Mouse (Mus musculus): ENCODE data around the gene Mindy4b-ps.
"Not testable (repeated sequence)": the region's sequence is repeated elsewhere in the genome, so short reads cannot be mapped to it uniquely, and the experiment has no call there.

Mindy4b-ps gene

DNA sequence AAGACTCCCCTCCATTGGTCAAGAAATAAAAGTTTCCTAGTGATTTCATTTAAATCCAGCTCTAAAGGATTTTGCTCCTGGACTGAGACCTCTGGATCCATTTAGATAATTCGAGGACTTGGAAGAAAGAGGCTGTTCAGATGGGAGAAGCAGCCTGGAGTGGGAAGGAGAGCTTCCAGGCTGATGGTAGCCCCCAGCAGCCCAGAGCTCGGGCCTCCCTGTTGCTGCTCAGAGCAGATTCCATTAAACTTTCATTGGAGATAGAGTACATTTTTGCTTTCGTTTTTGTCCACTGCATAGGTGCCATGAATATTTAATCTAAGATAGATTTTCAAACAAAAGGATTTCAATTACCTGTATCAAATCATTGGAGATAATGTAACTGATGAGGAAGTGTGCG, at the start of gene Mindy4b-ps:
Gene Mindy4b-ps, minus strand, starts transcription at position 101 of the 400 bp plus-strand sequence.
- DNase-seq (ENCODE audit: low read depth, low spot score) = no peak

DNA sequence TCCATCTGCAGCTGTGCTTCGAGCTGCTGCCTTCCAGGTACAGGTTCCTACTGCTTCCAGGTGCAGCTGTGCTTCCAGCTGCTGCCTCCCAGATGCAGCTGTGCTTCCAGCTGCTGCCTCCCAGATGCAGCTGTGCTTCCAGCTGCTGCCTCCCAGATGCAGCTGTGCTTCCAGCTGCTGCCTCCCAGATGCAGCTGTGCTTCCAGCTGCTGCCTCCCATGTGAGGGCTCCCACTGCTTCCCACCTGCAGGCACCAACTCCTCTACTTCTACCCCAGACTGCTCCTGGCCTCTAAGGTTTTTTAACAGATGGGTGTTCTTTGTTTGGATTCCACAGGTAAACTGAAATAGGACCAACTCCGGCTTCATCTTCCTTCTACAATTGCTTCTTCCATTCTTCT, 49.8 kb upstream of the Mindy4b-ps start:
- DNase-seq (ENCODE audit: low read depth, low spot score) = not testable (repeated sequence)

DNA sequence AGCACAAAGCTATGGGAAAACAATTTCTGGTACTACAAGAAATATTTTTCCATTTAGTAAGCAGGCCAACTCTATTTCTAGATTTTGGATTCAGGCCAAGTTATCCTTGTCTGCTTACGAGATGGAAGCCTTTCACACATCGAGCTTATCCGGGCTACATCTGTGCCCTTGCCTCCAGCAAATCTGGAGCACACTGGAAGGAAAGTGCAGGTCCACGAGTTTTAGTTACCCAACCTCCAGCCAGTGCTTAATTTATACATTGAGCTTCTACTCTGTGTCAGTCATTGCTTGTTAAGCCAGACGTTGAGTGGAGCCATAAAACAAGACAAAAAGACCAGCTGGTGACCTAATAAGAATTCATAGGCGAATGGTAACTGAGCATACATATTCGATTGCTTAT, 43.6 kb upstream of the Mindy4b-ps start:
- peak; percentile 8 for DNase-seq (ENCODE audit: low read depth, low spot score)

DNA sequence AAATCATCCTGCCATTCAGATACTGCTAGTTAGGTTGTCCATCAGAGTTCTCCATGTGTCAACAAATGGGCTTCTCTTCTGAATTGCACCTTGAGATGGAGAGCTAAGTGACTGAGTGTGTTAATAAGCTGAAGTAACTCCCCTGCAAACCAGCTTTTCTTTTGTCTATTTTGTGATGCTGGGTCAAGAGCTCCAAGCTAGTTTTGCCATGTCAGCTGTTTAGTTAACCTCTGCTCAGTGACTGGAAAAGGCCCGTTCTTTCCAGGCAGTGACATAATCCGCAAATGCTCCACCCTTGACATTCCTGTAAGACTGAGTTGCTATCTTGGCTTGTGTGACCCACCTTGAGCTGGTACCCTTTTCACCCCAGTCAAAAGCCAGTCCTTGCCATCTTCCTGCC, 40.9 kb upstream of the Mindy4b-ps start:
- DNase-seq (ENCODE audit: low read depth, low spot score) = no peak

DNA sequence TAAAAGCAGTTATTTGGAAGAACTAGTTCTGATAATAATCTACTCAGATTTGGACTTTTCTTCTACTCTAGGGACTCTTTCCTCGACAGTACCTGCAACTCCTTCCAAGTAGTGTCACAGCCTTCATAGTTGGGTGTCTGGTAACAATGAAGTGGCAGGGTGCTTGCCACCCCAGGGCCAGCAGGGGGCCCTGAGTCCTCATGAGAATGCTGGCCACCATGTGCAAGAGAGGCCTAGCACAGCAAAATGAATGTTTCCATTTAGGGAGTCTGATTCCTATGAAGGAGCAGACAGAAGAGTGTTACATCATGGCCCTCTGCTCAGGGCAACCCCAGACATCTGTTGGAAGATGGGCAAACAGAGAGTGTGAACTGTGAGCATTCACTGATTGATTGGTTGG, 21.3 kb upstream of the Mindy4b-ps start:
- no peak for DNase-seq (ENCODE audit: low read depth, low spot score)

DNA sequence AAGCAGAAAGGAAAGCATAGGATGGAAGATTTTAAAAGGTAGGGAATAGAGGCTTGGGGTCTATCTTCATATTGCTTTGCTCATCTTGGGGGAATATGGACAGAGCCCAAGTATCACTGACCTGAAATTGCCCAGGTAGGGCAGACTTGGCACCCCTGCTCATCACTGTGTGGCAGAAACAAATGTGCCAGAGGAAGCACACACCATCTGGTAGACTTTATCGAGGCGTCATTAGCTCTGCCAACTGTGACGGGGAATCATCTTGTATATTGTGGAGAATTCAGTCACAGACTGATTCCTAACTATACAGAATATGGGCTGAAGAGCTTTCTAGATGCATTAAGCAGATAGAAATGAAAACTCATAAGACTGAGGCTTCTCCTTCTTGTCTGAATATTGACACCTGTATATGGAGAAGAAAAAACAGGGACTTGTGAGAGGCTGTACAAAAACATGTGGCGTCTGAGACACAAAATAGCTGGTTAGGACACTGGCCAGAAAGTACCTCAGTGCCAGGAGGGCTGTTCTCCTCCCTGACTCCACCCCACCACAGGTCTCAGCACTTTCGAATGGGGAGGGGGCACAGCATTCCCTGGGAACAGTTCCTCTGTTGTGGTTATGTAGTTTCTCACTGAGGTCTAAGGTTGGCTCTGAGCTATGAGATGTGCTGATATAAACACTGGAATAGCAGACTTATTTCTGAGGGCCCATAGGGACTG, 11.5 kb upstream of the Mindy4b-ps start:
- DNase-seq (ENCODE audit: low read depth, low spot score) = no peak

DNA sequence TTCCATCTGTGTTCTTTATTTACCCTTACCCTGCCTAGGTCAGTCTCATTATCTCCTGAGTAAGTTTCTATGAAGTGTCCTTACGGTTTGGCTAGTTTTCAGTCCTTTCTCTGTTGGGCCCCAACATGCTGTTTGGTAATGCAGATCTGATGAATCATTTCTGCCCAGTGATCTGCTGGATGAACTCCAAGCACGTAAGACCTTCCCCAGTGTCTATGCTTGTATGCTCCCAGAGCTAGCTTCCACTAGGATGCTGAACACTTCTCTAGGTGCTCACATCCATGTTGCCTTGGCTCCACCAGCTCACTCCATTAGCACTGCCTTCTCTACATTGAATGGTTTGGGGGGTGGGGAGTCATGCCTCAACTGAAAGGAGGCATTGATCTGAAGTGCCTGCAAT, 10.8 kb upstream of the Mindy4b-ps start:
- DNase-seq (ENCODE audit: low read depth, low spot score) = no peak

DNA sequence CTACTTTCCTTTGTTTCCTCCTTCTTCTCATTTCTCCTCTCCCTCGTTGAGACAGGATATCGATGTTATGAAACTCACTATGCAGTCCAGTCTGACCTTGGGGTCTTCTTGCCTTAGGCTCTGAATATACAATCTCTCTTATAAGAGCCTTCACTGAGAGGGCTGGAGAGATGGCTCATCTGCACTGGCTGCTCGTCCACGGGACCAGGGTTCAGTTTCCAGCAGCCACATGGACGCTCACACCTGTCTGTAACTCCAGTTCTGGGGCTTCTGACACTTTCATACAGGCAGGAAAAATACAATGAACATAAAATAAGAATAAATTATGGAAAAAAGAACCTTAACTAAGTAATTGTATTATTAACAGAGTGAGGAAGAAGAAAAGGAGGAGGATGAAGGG, 9.5 kb upstream of the Mindy4b-ps start:
- DNase-seq (ENCODE audit: low read depth, low spot score) = no peak

DNA sequence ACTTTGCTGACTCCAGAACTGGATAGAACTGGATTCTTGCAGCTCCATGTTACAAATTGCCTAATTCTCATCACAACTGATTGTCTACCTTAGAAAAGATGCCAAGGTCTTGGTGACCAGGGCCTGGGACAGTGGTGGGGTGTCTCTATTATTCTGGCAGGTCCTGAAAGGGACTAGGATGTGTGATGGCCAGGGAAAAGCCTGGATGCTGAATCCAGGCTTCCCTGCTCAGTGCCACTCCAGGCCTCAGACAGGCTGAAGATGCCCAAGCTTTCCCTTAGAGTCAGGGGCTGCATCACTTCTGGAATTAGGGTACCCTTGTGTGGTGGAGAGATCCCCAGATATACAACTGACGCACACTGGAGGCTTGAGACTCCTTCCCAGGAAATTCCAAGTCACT, 7.8 kb upstream of the Mindy4b-ps start:
- no peak for DNase-seq (ENCODE audit: low read depth, low spot score)

DNA sequence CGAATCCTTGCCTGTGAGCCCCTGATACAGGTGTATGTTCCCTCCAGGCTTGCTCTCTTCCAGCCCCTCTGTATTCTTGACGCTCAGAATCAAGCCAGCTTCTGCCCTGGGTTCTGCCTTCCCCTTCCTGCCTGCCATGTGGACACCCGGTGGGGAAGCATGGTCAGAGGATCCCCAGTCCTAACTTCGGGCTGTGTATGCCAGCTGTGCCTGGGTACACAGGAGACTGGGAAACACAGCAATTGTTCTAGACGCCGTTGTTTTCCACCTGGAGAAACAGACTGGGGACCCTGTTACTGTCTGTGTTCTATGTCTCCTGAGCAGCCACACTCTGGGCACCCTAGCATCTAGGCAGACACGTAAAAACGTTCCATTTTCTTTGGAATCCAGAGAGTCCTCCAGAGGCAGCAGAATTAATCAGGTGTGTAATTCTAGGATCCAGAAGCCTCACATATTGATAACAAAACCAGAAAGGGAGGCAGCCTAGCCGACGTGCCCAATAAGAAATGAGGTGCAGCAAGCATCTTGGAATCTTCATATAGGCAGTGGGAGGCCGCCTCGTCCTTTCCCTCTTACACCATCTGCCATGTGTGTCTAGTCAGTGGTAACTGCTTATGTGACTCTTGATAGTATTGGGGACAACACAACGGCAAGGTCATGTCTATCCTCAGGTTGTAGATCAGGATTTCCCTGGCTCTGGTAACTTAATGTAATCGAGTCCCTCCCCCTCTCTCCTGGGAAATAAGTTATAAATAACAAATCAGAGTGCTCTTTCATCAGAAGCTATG, 6.4 kb upstream of the Mindy4b-ps start:
- DNase-seq (ENCODE audit: low read depth, low spot score) = no peak

DNA sequence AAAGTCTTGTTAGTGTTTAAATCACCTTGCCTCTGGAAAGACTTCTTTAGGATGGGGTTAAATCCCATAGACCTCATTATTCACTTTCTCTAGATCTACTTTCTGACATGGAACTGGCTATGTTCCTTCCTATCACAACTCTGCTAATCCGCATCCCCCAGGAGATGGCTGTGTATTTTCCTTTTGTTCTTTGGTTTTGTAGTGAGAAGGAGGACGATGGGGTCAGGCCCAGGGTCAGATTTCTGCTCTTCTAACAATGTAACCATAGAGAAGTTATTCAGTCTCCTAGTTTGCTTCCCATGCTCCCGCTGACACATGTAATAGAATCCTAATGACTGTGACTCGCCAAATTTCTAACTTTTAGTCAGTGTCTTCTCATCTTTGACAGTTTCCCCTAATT, 4.2 kb upstream of the Mindy4b-ps start:
- DNase-seq (ENCODE audit: low read depth, low spot score) = no peak

DNA sequence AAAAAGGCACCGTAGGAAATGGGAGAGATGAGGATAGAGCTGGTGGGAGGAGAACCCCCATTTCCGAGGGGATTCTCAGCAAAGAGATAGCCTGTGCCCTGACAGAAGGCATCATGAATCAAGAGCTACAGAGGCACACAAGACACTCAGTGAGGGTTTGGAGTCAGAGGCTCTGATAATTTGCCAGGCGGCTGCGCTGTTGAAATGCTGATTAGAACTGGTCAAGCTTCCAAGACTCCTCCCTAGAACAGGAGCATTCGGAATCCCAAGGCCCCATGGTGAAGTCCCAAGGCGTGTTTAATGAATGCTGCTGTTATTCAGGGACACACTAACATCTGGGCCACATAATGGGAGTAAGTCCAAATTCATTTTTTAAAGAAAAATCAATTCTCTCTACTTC, 4.8 kb downstream of the Mindy4b-ps start:
- peak; percentile 4 for DNase-seq (ENCODE audit: low read depth, low spot score)

DNA sequence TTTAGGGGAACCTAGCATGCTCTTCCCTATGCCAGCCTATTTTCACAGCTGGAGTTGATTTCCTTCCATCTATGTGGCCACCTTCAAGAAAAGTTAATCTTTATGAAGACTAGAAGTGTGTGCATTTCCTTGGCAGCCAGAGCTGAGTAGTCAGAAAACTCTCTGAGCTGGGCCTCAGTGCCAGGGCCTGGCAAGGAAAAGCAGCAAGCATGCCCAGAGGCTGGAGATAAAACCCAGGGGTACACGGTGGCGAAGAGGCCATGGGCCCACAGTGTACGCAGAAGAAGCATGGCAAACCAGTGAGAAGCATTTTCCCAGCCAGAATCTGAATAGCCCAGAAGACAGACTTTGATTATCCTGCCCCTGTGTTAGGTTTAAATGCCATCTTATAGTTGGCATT, 7.9 kb downstream of the Mindy4b-ps start:
- no peak for DNase-seq (ENCODE audit: low read depth, low spot score)

DNA sequence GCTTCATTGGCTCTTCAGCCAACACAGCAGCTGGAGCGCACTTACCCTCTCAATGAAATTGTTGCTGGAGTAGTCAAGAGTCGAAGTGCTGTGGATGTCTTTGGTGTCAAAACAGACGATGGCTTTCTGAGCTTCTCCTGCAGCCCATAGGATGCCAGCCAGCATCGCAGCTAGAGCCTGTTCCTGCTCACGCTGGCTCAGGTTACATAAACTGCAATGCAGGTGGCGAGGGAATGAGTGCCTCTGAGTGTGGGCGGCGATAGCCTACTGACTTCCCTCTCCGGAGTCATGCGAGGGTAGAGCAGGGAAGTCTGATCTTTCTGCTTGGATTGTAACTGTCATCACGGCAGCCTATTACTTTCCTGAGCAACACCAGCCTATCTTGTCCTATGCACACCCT, 11.8 kb downstream of the Mindy4b-ps start:
- DNase-seq (ENCODE audit: low read depth, low spot score) = no peak

DNA sequence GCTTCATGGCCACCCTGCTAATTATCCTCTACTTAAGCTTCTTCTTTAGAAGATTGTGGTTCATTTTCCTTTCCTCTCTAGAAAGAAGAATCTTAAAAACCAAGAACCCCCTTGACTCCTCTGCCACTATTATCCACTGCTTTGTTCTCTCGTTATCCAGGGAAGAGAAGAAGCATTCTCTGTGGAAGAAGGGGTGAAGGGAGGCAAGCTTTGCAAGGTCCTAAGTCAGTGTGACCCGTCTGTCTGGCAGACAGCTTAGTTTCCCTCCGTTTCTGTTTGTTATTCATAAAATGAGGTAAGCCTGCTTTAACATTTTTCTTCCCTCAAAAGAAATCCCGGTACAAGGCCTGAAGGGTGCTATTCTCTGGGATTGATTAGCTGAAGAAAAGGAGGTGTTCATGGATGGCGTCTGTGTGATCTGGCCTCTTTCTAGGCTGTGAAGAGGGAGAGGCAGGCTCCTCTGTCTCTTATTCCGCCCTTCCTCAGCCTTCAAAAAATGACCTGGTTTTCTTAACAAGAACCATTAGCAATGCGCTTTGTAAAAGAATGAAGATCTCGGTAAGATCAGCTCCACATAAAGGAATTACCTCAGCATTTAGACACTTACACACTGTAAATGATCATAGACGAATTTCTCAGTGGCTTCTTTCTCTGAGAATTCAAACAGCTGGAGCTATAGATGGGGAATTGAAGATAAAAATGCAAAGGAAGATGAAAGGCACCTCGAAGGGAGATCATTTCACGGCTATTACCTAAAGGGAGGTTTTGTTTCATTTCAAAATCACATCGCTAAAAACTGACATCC, 12.8 kb downstream of the Mindy4b-ps start:
- no peak for DNase-seq (ENCODE audit: low read depth, low spot score)

DNA sequence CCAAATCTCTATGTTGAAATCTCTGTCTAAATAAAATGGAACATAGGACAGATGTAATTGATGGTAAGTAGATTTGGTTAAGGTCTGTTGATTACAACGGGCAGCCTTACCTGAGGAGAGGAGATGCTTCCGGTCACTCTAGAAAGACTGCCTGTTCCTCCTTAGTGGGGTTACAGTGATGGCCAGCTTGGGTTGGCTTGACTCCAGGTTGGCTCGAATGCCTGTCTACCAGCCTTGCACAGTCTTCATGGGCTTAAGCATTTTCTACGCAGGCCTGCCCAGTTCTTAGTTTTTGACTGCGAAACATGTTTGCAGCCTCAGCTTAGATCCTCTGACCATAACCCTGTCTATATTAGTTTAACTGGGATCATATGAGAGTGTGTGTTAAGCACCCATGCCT, 13.5 kb downstream of the Mindy4b-ps start:
- no peak for DNase-seq (ENCODE audit: low read depth, low spot score)

DNA sequence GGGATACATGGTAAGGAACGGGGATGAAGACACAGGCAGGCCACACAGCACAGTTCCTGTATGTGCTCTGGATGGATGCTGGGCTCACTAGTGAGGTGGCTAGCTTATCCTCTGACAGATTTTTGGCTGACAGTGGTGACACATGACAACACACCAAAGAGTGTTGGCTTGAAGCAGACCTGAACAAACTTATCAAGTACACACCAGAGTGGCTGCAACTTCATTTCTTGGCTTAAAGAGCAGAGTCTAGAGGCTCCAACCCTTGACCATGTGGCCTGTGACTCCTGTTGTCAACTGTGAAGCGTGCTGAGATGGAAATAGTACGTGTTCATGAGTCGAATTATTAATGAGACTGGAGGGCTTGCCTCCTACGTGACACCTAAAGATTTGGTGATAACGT, 17.4 kb downstream of the Mindy4b-ps start:
- no peak for DNase-seq (ENCODE audit: low read depth, low spot score)

DNA sequence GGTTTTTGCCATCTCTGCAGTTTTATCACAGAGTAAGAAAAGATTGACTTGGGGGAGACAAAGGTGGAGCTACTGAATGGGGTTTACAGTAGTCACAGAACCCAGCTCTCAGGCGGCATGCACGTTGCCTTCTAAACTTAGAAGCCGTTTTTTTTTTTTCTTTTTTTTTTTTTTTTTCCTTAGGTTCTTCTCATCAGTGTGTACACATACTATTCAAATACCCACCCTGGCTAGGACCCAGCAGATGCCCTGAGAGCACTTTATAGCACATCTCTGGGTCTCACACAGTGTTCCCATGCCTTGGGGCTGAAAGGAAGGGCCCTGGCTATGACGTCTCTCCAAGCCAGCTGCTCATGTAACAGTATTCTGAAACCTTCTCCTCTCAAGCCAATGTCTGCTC, 23.4 kb downstream of the Mindy4b-ps start:
- DNase-seq (ENCODE audit: low read depth, low spot score) = no peak

DNA sequence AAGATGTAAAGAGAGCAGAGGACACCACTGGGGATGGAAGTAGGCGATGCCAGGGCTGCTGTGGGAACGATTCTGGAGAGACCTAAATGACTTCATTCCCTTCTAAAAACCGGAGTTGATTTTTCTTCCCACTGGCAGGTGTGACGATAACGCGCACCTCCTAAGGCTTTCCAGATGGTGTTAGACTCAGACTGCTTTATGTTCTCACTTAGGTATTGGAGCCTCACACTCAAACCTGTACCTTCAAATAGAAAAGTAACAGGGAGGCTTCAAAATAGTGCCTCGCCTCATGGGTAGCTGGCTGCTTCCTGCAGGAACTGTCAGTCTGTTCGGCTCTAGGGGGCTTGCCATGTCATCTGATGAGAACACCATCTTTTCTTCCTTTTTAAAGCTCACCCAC, 23.9 kb downstream of the Mindy4b-ps start:
- no peak for DNase-seq (ENCODE audit: low read depth, low spot score)

DNA sequence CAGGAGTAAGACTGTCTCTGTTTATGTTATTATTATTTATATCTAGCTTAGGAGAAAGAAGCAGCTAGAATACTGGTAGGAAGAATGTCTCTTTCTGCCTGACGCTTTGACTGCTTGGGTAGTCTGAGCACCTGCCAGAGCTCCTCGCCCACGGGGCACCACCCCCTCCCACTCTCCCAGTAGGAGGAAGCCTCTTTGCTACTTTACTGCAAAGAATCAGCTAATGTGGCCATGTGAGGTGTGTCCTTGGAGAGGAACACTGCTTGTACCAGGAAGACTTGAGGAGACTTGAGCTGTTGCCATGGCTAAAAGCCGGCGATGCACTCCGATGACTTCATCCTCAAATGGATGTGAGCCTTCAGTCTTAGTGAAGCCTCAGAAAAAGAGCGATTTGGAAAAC, 32.6 kb downstream of the Mindy4b-ps start:
- no peak for DNase-seq (ENCODE audit: low read depth, low spot score)

DNA sequence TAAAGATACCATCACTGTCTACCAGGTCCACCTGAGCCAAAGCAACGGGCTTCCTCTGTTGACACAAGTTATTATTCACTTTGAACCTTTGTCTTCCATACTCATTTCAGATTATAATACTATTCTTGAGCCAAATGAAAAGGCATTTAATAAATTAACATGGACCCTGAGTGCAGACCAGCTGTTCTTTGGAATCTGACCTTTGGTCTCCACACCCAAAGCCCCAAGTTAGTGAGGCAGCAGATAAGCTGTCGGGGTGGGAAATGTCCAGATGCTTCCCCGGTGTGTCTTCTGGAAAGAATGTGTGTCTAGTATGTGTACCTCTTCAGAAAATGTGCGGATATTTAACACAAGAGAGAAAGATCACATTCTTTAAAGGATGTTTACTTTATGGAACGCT, 33.1 kb downstream of the Mindy4b-ps start:
- DNase-seq (ENCODE audit: low read depth, low spot score) = no peak

DNA sequence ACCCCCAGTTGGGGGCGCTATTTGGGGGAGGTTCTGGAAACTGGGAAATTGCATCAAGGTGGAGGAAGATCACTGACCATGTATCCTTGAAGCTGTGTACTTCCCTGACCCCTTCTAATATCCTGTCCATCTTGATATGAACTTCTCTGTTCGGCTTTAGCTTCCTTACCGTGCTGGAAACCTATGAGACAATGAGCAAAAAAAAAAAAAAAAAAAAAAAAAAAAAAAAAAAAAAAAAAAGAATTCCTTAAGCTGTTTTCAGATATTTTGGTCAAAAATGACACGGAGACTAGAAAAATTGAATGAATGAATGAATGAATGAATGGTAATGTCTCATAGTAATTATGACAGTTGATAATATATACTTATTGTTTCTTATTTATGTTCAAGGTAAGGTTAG, 35.6 kb downstream of the Mindy4b-ps start:
- DNase-seq (ENCODE audit: low read depth, low spot score) = no peak
